Mouse (Mus musculus) CH12.LX (cell line): ENCODE results near the gene Igfbp1. TPM values are rescaled to one million over a fixed set of nuclear protein-coding genes. Genes with fewer than 3 reads are reported as not detected.
A peak's percentile ranks its signal among the peaks of the same experiment; 100 is the strongest.

Experiments used
- DNase-seq: peaks from one replicate; pipeline ENCODE4 v3.0.0-alpha.2; 2013; ENCODE audit errors: extremely low read depth
- H3K27ac ChIP-seq: 2 replicates; pipeline ENCODE4 v1.5.1; 2012; ENCODE audit warnings: low read depth, mild to moderate bottlenecking, control low read depth, moderate library complexity; ENCODE audit not compliant: insufficient read depth
- H3K27me3 ChIP-seq: replicated peaks from 2 replicates; pipeline ENCODE3; 2012; ENCODE audit warnings: inconsistent platforms
- H3K36me3 ChIP-seq, 2 experiments: replicated peaks in 1 of 2; 2 replicates each; pipeline versions ENCODE3 to v1.6.1; 2012; ENCODE audit warnings: inconsistent platforms in 1 of 2, low read length in 1 of 2, mild to moderate bottlenecking in 1 of 2, mixed read lengths in 1 of 2, moderate library complexity in 1 of 2; ENCODE audit not compliant: control insufficient read depth in 1 of 2, insufficient read depth in 1 of 2
- H3K4me1 ChIP-seq, 2 experiments: 2 replicates each; pipeline ENCODE4 v1.6.1; 2012; ENCODE audit warnings: inconsistent platforms in 1 of 2, moderate library complexity in 1 of 2; ENCODE audit not compliant: insufficient read depth in 2 of 2, control insufficient read depth in 1 of 2
- H3K4me2 ChIP-seq: 2 replicates; pipeline ENCODE4 v1.6.1; 2012; ENCODE audit warnings: low read depth, mild to moderate bottlenecking, control low read depth; ENCODE audit not compliant: poor library complexity, insufficient read depth, severe bottlenecking
- H3K4me3 ChIP-seq, 3 experiments: fragments of 150-350 bp in 1 of 3; sonication (generic) in 1 of 3; replicated peaks in 1 of 3; 2 replicates each; pipeline versions ENCODE3 to v1.5.1; 2011 to 2012; ENCODE audit warnings: low read depth in 2 of 3, low read length in 2 of 3, mild to moderate bottlenecking in 2 of 3, moderate library complexity in 2 of 3, control low read depth in 1 of 3, improper control_type of control experiment in 1 of 3, inconsistent platforms in 1 of 3, mixed read lengths in 1 of 3; ENCODE audit not compliant: poor library complexity in 1 of 3
- H3K79me2 ChIP-seq: replicated peaks from 2 replicates; pipeline ENCODE4 v1.6.1; 2012; ENCODE audit warnings: mild to moderate bottlenecking, moderate library complexity; ENCODE audit not compliant: control insufficient read depth, poor library complexity, insufficient read depth, severe bottlenecking; ENCODE audit errors: extremely low read depth
- H3K9ac ChIP-seq: 2 replicates; pipeline ENCODE4 v1.6.1; 2012; ENCODE audit warnings: low read depth, mild to moderate bottlenecking, control low read depth, moderate library complexity; ENCODE audit not compliant: insufficient read depth
- H3K9me3 ChIP-seq: replicated peaks from 2 replicates; pipeline ENCODE3; 2012; ENCODE audit warnings: low read length, inconsistent platforms, mixed read lengths
- BHLHE40 ChIP-seq: IDR thresholded peaks from 2 replicates; pipeline ENCODE4 v1.6.1; 2011; ENCODE audit warnings: mild to moderate bottlenecking, low read depth, low read length, improper control_type of control experiment
- CTCF ChIP-seq, 2 experiments: IDR thresholded peaks in 1 of 2; conservative IDR thresholded peaks in 1 of 2; 2 replicates each; pipeline ENCODE4 v1.5.1; 2011 to 2012; ENCODE audit warnings: low read depth in 2 of 2, low read length in 2 of 2, improper control_type of control experiment in 1 of 2, inconsistent platforms in 1 of 2, mild to moderate bottlenecking in 1 of 2, moderate library complexity in 1 of 2
- E2F4 ChIP-seq: IDR thresholded peaks from 2 replicates; pipeline ENCODE4 v1.6.1; 2011; ENCODE audit warnings: low read depth, low read length, improper control_type of control experiment; ENCODE audit not compliant: insufficient replicate concordance
- ELF1 ChIP-seq: IDR thresholded peaks from 2 replicates; pipeline ENCODE4 v1.6.1; 2014; ENCODE audit warnings: low read depth, mild to moderate bottlenecking, inconsistent platforms, low read length, improper control_type of control experiment
- ETS1 ChIP-seq: conservative IDR thresholded peaks from 2 replicates; pipeline ENCODE4 v1.6.1; 2012; ENCODE audit warnings: low read depth, mild to moderate bottlenecking, inconsistent platforms, low read length, improper control_type of control experiment, moderate library complexity
- IRF4 ChIP-seq: IDR thresholded peaks from 2 replicates; pipeline ENCODE4 v1.6.1; 2014; ENCODE audit warnings: low read depth, mild to moderate bottlenecking, inconsistent platforms, low read length, improper control_type of control experiment
- JUN ChIP-seq: IDR thresholded peaks from 2 replicates; pipeline ENCODE4 v1.6.1; 2011; ENCODE audit warnings: low read depth, mild to moderate bottlenecking, low read length, improper control_type of control experiment, moderate library complexity; ENCODE audit not compliant: insufficient read depth
- KAT2A ChIP-seq: IDR thresholded peaks from 2 replicates; pipeline ENCODE4 v1.6.1; 2012; ENCODE audit warnings: low read length, improper control_type of control experiment, inconsistent platforms; ENCODE audit not compliant: insufficient replicate concordance
- MAX ChIP-seq: IDR thresholded peaks from 2 replicates; pipeline ENCODE4 v1.6.1; 2011; ENCODE audit warnings: low read length, improper control_type of control experiment
- MEF2A ChIP-seq: IDR thresholded peaks from 2 replicates; pipeline ENCODE4 v1.6.1; 2014; ENCODE audit warnings: low read depth, mild to moderate bottlenecking, inconsistent platforms, low read length, improper control_type of control experiment, borderline replicate concordance
- NELFE ChIP-seq: IDR thresholded peaks from 2 replicates; pipeline ENCODE4 v1.6.1; 2011; ENCODE audit warnings: low read depth, low read length, improper control_type of control experiment
- PAX5 ChIP-seq: IDR thresholded peaks from 2 replicates; pipeline ENCODE4 v1.6.1; 2012; ENCODE audit warnings: low read length, inconsistent platforms, mixed read lengths
- POLR2A ChIP-seq: IDR thresholded peaks from 2 replicates; pipeline ENCODE4 v1.6.1; 2011; ENCODE audit warnings: low read depth, mild to moderate bottlenecking, improper control_type of control experiment, low read length
- RCOR1 ChIP-seq: conservative IDR thresholded peaks from 2 replicates; pipeline ENCODE4 v1.6.1; 2012; ENCODE audit warnings: low read depth, mild to moderate bottlenecking, inconsistent platforms, low read length, improper control_type of control experiment
- TCF12 ChIP-seq: IDR thresholded peaks from 2 replicates; pipeline ENCODE4 v1.6.1; 2014; ENCODE audit warnings: low read depth, mild to moderate bottlenecking, inconsistent platforms, low read length, improper control_type of control experiment
- USF2 ChIP-seq: conservative IDR thresholded peaks from 2 replicates; pipeline ENCODE4 v1.6.1; 2011; ENCODE audit warnings: low read depth, low read length, improper control_type of control experiment
- ZC3H11A ChIP-seq: IDR thresholded peaks from 2 replicates; pipeline ENCODE4 v1.6.1; 2012; ENCODE audit warnings: low read depth, mild to moderate bottlenecking, inconsistent platforms, low read length, improper control_type of control experiment
- ZMIZ1 ChIP-seq: IDR thresholded peaks from 2 replicates; pipeline ENCODE4 v1.6.1; 2012; ENCODE audit warnings: low read depth, mild to moderate bottlenecking, inconsistent platforms, low read length, improper control_type of control experiment
- dilution Hi-C: fragments of 300-500 bp; cut with MboI; formaldehyde crosslinking; loops from 2 replicates; pipeline ENCODE4 v1.14.3; 2020; ENCODE audit warnings: low sequenced_read_pairs; ENCODE audit not compliant: extremely low pct_unique_long_range_greater_than_20kb, extremely low pct_ligation_motif_present
- in situ Hi-C: fragments of 300-500 bp; cut with MboI; formaldehyde crosslinking; loops from 3 replicates; pipeline ENCODE4 v1.14.3; 2019; ENCODE audit warnings: low sequenced_read_pairs, low pct_ligation_motif_present, low pct_unique_long_range_greater_than_20kb, mixed read lengths
- polyA plus RNA-seq: library from polyadenylated mRNA; unstranded; fragments of >175 nt; gene quantifications from 2 replicates; pipeline ENCODE4 v1.2.1, GENCODE M21; 2012; ENCODE audit warnings: low read depth; ENCODE audit not compliant: insufficient read length
- total RNA-seq, 2 experiments: library from RNA; depleted of rRNA; stranded (reverse); fragments of 300-350 nt in 1 of 2; fragments of >200 nt in 1 of 2; gene quantifications; 2 replicates each; pipeline ENCODE4 v1.2.3; 2012 to 2014

Igfbp1 gene
- total and polyA plus RNA-seq, 3 experiments: not detected

DNA sequence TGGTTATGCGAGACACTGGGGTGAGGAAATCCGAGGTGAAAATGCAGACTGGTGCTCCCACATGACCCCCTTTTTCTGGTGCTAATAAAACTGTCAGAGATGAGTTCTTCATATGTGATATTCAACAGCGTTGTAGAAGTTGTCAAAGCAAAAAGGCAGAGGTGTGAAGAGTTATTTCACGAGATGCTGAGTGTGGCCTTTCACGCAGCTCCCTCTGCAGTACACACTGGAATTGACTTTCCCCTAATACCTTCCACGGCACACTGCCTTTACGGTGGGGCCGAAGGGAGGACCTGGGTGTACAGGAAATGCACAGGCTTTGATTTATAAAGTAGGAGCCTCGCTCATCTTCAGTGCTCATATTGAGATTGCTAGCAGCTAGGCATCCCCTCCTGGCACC is 4.4 kb upstream of the Igfbp1 start:
- Histone ChIP-seq H3K4me2 (no peak overlapping the region), H3K4me1 (no peaks in the 10 kb centered on the region), H3K9me3 (peaks cover 60% of the 10 kb centered on the region), H3K4me3 (no peak overlapping the region), H3K9ac (no peak overlapping the region), H3K27ac (no peak overlapping the region), H3K27me3 (peaks cover 10% of the 10 kb centered on the region), H3K36me3 (no peaks in the 10 kb centered on the region), H3K79me2 (no peaks in the 10 kb centered on the region)
- no peak for DNase-seq
- dilution Hi-C loops (no loop called here), in situ Hi-C loops (no loop called here)
- TF ChIP-seq ETS1: no peak

DNA sequence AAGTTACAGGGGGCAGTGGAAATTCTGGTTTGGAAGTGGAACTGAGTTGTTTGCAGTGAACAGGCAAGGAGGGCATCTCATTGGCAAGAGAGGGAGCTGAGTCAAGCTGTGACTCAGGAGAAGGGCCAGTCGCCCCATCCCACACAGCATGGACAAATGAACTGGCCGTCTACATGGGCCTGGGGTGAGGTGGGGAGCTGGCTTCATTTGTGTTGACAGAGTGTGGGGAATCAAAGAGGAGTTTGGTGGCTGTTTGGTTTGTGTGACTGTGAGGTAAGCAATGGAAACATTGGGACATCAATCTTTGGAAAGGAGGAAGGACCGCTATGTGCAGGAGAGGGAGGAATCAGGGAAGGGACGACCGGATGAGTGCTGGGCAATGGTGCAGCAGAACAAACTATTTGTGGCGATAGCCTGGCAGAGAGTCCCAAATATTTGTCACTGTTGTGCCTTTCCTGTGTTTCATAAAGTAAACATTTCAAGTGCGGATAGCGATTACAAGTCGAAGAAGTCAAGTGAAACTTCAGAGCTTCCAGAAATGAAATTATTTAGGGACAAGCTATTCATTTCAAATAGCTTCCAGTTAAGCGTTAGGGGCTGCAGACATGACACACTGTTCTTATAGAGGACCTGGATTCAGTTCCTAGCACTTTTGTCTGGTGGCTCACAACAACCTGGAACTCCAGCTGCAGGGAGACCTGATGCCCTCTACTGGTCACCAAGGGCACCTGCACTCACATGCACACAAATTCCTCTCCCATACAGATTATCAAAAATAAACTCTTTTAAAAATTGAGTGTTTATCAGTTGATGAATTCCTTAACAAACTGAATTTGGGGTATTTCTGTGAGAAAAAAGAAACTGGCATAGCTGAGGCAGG is 2.9 kb upstream of the Igfbp1 start:
- Histone ChIP-seq H3K4me3 (no peak overlapping the region), H3K9ac (no peak overlapping the region), H3K27ac (no peak overlapping the region), H3K79me2 (no peaks in the 10 kb centered on the region), H3K4me1 (no peaks in the 10 kb centered on the region), H3K27me3 (peaks cover 10% of the 10 kb centered on the region), H3K9me3 (peaks cover 63% of the 10 kb centered on the region), H3K4me2 (no peak overlapping the region), H3K36me3 (no peaks in the 10 kb centered on the region)
- in situ Hi-C loops (no loop called here), dilution Hi-C loops (no loop called here)
- no peak for DNase-seq
- TF ChIP-seq CTCF (conservative IDR thresholded peaks at IDR 0.05 in 1 of 2, IDR thresholded peaks at IDR 0.05 in 1 of 2; ENCODE audit: low read depth in 2 of 2, low read length in 2 of 2): peak in 1 of 2 experiments; percentile 25; a peak in 2 of 4 replicates
- no peak for TF ChIP-seq NELFE

DNA sequence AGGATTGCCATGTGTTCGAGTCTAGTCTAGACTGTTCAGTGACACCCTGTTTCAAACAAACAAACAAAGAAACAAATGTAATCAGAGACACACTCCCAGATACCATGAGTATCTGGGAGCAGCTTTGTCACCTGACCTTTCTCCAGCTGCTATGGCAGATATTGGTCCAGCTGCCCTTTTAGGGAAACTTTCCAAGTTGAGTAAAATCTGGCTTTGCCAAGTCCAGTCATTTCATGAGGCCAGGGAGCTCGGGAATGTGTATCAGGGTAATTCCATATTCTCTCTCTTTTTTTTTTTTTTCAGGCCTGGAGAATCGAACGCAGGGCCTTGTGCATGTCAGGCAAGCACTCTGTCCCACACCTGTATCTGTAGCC is 2.3 kb upstream of the Igfbp1 start:
- no peaks in the 10 kb centered on the region for H3K36me3 ChIP-seq
- in situ Hi-C loops: no loop called here
- dilution Hi-C loops: no loop called here
- H3K9me3 ChIP-seq: peaks cover 58% of the 10 kb centered on the region
- H3K9ac ChIP-seq: no peak overlapping the region
- no peaks in the 10 kb centered on the region for H3K4me1 ChIP-seq
- peaks cover 10% of the 10 kb centered on the region for H3K27me3 ChIP-seq
- H3K27ac ChIP-seq: no peak overlapping the region
- no peaks in the 10 kb centered on the region for H3K79me2 ChIP-seq
- no peak for DNase-seq
- TF ChIP-seq KAT2A (no peak), IRF4 (no peak), USF2 (no peak), TCF12 (no peak), BHLHE40 (no peak), E2F4 (no peak), MAX (no peak), ZMIZ1 (no peak), POLR2A (no peak), PAX5 (no peak), ELF1 (no peak), JUN (no peak), MEF2A (no peak), ETS1 (no peak), RCOR1 (no peak), ZC3H11A (no peak)
- H3K4me3 ChIP-seq: no peak overlapping the region
- no peak overlapping the region for H3K4me2 ChIP-seq
